Mouse (Mus musculus): ENCODE measurements around the gene Tescl. TPM values are rescaled to one million over a fixed set of nuclear protein-coding genes. Genes with fewer than 3 reads are reported as not detected.
A peak's percentile ranks its signal among the peaks of the same experiment; 100 is the strongest.

The Tescl gene
- polyA plus RNA-seq, 1 experiment from 2014 or later = not detected

DNA sequence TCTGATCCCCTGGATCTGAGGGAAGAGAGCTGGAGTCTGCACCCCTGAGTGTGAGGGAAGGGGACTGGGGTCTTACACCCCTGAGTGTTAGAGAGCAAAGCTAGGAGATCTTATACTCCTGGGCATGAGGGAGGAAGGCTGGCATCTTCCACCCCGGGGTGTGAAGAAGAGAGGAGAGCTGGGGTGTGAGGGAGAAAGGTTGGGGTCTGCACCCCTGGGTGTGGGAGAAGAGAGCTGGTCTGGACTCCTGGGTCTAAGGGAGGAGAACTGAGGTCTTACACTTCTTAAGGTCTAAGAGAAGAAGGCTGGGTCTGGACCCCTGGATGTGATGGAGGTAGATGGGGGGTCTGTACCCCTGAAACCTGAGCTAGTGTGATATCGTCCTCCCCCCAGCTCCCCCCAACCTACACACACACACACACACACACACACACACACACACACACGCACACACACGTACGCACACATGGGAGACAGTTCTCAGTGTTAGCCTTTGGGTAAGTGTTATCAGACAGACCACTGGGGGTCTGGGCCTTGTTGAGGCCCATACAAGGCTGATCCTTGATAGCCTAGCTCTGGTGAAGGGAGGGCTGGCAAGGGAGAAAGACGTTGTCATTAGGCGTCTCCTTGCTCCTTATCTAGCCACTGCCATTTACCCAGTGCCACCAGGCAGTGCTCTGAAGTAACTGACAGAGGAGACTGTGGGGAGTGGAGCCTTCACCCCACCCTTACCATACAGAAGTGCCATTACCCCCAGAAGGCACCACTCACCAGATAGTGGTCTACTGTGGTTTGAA is 37.5 kb upstream of the Tescl start:
- no peak for ATAC-seq (replicated peaks)
- 80% methylated on average over 7 of the region's 7 CpGs for WGBS
- no peak overlapping the region for H3K9ac ChIP-seq (replicated peaks)
- no peaks in the 10 kb centered on the region for H3K9me3 ChIP-seq
- H3K4me3 ChIP-seq = no peak overlapping the region
- peaks cover 10% of the 10 kb centered on the region for H3K4me1 ChIP-seq
- H3K4me2 ChIP-seq (replicated peaks) = no peak overlapping the region
- no peaks in the 10 kb centered on the region for H3K36me3 ChIP-seq
- H3K27ac ChIP-seq (replicated peaks) = no peak overlapping the region
- H3K27me3 ChIP-seq = no peaks in the 10 kb centered on the region

DNA sequence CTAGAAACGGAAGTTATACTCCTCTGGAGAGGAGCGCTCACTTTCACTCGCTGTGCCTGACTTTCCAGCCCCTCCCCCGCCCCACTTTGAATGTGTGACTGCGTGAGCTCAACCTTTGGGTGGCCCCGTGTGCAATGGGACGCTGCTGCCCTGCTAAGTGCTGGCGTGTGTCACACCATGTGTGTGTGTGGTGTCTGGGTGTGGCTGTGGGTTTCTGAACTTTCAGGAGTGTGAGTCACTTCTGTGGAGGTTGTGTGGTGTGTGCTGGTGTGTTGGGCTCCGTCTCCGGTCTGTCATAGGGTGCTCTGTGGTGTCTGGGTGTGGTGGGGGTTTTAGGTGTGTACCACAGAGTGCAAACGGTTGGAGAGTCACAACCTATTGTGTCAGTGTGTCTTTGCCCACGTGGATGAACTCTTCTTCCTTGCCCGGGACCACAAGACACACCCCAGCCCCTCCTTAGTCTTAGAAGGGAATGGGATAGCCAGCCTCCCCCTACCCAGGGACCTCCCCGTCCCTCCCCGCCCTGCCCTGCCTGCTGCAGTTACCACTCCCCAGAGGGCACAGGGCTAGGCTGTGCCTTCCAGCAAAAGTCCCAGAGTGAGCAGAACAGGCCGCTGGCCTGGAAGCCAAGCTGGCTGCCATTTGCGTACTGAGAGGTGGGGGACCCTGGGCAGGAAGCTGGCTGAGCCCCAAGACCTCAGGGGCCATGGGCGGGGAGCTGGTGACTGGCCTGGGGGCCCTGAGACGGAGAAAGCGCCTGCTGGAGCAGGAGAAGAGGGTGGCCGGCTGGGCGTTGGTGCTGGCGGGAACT is 36.2 kb upstream of the Tescl start, which contains the start of gene Kcnn4:
TSS of gene Kcnn4 (plus strand) at position 533 of the 811 bp plus-strand sequence.
- Histone ChIP-seq H3K9ac (replicated peaks) (no peak within 1 kb of the TSS), H3K36me3 (no peaks in the 10 kb centered on the region), H3K4me2 (replicated peaks) (no peak within 1 kb of the TSS), H3K27ac (replicated peaks) (no peak within 1 kb of the TSS), H3K4me3 (no peak within 1 kb of the TSS), H3K27me3 (no peaks in the 10 kb centered on the region), H3K9me3 (no peaks in the 10 kb centered on the region), H3K4me1 (peaks cover 10% of the 10 kb centered on the region)
- WGBS = 46% methylated on average over 23 of the region's 23 CpGs
- ATAC-seq (replicated peaks) = no peak

DNA sequence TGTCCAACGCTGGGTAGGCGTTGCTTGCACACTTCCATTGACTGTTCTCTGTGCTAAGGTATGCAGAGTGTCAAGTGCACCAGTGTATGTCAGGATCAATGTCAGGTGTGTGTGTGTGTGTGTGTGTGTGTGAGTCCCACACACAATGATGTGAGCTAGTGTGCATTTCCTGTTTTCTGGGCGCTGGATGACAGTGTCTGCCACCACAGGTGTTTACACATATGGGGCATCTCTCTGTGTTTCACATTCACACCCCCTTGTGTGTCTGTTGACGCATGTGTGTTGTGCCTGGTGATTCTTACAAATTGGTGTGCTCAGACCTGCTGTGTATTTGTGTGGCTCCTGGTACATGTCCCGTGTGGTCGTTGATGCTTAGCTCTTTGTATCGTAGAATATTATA is 35.2 kb upstream of the Tescl start:
- Histone ChIP-seq H3K4me1 (peaks cover 8% of the 10 kb centered on the region), H3K4me2 (replicated peaks) (no peak overlapping the region), H3K36me3 (no peaks in the 10 kb centered on the region), H3K27me3 (peaks cover 3% of the 10 kb centered on the region; the same call in 1 of the 2 replicates), H3K4me3 (no peak overlapping the region), H3K27ac (replicated peaks) (no peak overlapping the region), H3K9me3 (no peaks in the 10 kb centered on the region), H3K9ac (replicated peaks) (no peak overlapping the region)
- WGBS = 88% methylated on average over 7 of the region's 7 CpGs
- ATAC-seq (replicated peaks) = no peak

DNA sequence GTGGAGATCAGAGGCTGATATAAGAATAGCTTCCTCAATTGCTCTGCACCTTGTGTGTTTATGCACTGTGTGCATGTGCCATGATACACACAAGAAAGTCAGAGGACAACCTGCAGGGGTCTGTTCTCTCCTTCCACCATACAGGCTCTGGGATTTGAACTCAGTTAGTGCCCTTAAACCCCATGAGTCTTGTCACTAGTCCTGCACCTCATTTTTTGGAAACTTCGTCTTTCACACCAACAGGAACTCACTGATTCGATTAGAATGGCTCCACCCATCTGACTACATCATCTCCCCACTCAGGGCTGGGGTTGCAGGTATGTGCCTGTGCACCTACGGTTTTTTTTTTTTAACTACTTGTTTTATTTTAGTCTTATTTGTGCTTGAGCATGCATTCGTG is 34.5 kb upstream of the Tescl start:
- no peak overlapping the region for H3K27ac ChIP-seq (replicated peaks)
- no peak overlapping the region for H3K4me2 ChIP-seq (replicated peaks)
- H3K4me3 ChIP-seq = no peak overlapping the region
- H3K4me1 ChIP-seq = peaks cover 1% of the 10 kb centered on the region
- H3K9ac ChIP-seq (replicated peaks) = no peak overlapping the region
- peaks cover 3% of the 10 kb centered on the region; the same call in 1 of the 2 replicates for H3K27me3 ChIP-seq
- H3K9me3 ChIP-seq = no peaks in the 10 kb centered on the region
- no peak for ATAC-seq (replicated peaks)
- WGBS = 65% methylated on average over 4 of the region's 4 CpGs
- no peaks in the 10 kb centered on the region for H3K36me3 ChIP-seq

DNA sequence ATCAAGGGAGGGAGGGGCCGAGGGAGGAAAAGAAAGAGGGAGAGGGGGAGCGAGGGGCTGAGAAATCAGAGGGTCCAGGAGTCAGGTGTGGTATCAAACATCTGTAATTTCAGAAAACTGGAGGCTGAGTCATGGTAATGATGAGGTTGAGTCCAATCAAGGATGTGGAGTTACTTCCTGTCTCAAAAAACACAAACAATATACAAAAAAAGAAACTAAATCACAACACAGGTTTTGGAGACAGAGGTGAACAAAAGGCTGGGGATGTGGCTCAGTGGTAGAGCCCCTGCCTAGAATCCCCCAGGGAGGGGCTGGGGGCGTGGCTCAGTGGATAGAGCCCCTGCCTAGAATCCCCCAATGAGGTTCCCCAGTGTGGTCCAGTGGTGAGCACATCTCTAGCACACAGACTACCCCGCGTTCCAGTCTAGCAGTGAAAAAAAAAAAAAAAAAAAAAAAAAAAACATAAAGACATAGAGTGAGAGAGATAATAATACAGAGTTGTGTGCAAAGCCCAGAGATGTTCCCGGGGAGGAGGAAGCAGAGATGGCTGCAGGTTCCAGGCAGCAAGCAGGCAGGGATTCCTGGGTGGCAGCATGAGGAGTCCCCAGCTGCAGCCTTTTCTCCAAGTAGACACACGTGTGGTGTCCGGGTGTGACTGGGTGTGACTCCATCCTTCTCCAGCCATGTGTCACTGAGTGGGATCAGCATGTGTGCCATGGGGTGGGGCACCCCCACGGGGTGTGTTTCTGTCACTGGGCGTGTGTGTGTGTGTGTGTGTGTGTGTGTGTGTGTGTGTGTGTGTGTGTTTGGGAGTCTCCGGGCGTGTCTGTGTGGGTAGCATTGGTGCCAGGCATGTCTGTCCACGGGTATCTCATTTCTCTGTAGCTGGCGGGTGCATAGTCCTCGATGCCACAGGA is 33.2 kb upstream of the Tescl start:
- H3K4me3 ChIP-seq = no peak overlapping the region
- H3K27me3 ChIP-seq = peaks cover 3% of the 10 kb centered on the region; the same call in 1 of the 2 replicates
- H3K9me3 ChIP-seq = no peaks in the 10 kb centered on the region
- H3K9ac ChIP-seq (replicated peaks) = no peak overlapping the region
- H3K4me1 ChIP-seq = no peaks in the 10 kb centered on the region
- H3K4me2 ChIP-seq (replicated peaks) = no peak overlapping the region
- H3K27ac ChIP-seq (replicated peaks) = no peak overlapping the region
- H3K36me3 ChIP-seq = no peaks in the 10 kb centered on the region
- no peak for ATAC-seq (replicated peaks)
- 75% methylated on average over 13 of the region's 15 CpGs for WGBS

DNA sequence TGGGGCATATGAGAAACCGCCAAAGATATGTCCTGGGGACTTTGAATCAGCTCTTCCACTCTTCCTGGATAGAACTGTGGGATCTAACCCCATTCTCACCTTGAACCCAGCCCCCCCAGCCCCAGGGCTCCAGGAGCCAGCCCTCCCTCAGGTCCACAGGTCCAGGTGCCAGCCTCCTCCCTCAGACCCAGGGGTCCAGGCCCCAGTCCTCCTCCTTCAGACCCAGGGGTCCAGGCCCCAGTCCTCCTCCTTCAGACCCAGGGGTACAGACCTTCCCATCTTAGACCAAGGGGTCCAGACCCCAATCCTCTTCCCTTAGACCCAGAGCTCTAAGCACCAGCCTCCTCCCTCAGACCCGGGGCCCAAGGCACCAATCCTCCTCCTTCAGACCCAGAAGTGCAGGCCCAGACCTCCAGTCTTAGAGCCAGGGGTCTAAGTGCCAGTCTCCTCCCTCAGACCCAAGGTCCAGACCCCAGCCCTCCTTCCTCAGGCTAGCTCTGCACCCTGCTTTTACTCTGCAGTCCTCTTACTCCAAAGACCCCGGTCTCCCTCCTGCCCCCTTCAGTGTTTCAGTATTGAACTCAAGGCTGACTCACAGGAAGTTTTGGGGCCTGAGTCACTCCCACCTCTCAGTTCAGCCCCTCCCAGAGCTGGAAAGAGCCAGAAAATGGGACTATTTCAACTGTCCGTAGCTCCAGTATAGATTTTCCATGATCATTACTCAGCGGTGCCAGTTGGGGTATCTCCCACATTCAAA is 31.7 kb upstream of the Tescl start:
- H3K9ac ChIP-seq (replicated peaks) = no peak overlapping the region
- H3K27ac ChIP-seq (replicated peaks) = no peak overlapping the region
- H3K4me1 ChIP-seq = no peaks in the 10 kb centered on the region
- no peak overlapping the region for H3K4me2 ChIP-seq (replicated peaks)
- no peaks in the 10 kb centered on the region for H3K36me3 ChIP-seq
- H3K4me3 ChIP-seq = no peak overlapping the region
- 82% methylated on average over 5 of the region's 5 CpGs for WGBS
- peak; percentile 36 for ATAC-seq (replicated peaks)
- no peaks in the 10 kb centered on the region for H3K9me3 ChIP-seq
- peaks cover 3% of the 10 kb centered on the region; the same call in 1 of the 2 replicates for H3K27me3 ChIP-seq

DNA sequence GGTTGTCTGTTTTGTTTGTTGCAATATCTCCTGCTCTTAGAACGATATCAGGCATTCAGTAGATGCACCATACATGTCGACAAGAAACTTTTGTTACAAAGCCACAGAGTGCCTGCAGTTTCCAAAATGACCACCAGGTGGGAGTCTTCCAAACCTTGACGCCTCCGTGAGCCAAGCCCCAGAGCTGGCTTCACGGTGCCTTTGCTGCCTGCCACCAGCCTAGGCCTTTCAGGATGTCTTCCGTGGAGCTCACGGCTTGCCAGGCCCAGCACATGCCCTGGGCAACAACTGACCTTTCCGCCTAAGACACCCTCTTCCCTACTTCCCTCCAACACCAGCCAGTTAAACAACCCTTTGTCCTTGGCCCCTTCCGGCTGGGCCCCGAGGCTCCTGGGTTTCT is 31.1 kb upstream of the Tescl start:
- H3K4me1 ChIP-seq = no peaks in the 10 kb centered on the region
- no peak overlapping the region for H3K4me3 ChIP-seq
- H3K9me3 ChIP-seq = no peaks in the 10 kb centered on the region
- no peak overlapping the region for H3K27ac ChIP-seq (replicated peaks)
- H3K27me3 ChIP-seq = peaks cover 3% of the 10 kb centered on the region; the same call in 1 of the 2 replicates
- H3K4me2 ChIP-seq (replicated peaks) = no peak overlapping the region
- H3K36me3 ChIP-seq = no peaks in the 10 kb centered on the region
- ATAC-seq (replicated peaks) = peak; percentile 76
- WGBS = 21% methylated on average over 10 of the region's 10 CpGs
- H3K9ac ChIP-seq (replicated peaks) = no peak overlapping the region

DNA sequence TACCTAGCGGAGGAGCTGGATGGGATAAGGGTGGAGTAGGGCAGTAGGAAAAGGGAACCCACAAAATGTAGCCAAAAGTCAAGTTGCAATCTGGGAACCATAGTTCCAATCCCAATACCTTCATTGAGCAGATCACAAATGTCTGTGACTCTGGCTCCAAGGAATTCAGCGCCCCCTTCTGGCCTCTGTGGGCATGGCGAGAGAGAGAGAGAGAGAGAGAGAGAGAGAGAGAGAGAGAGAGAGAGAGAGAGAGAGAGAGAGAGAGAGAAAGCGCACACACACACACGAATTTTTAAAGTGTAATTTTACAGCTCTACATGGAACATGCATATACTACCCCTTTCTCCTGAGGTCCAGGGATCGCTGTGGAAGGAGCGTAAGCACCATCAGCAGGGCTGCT is 29.5 kb upstream of the Tescl start:
- Histone ChIP-seq H3K9ac (replicated peaks) (no peak overlapping the region), H3K4me3 (no peak overlapping the region), H3K4me2 (replicated peaks) (no peak overlapping the region), H3K36me3 (no peaks in the 10 kb centered on the region), H3K9me3 (no peaks in the 10 kb centered on the region), H3K27ac (replicated peaks) (no peak overlapping the region), H3K27me3 (peaks cover 3% of the 10 kb centered on the region; the same call in 1 of the 2 replicates), H3K4me1 (no peaks in the 10 kb centered on the region)
- ATAC-seq (replicated peaks) = no peak
- WGBS = 19% methylated on average over 7 of the region's 7 CpGs

DNA sequence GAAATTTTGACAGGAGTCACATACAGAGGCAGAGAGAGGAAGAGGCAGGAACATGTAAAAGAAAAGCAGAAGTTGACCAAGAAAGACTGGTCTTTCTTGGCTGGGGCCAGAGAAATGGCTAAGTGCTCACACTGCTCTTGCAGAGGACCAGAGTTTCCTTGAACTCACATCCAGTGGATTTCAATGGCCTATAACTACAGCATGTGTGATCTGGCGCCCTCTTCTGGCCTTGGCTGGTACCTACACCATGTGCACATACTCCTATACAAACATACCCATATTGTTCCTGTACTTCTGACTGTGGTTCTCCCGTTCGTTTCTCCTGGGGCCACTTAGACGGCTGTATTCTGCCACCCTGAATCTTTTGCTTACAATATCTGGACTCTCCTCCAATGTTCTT is 27.3 kb upstream of the Tescl start:
- no peak for ATAC-seq (replicated peaks)
- no peaks in the 10 kb centered on the region for H3K9me3 ChIP-seq
- H3K4me1 ChIP-seq = no peaks in the 10 kb centered on the region
- H3K36me3 ChIP-seq = no peaks in the 10 kb centered on the region
- no peak overlapping the region for H3K9ac ChIP-seq (replicated peaks)
- H3K27me3 ChIP-seq = peaks cover 3% of the 10 kb centered on the region; the same call in 1 of the 2 replicates
- H3K27ac ChIP-seq (replicated peaks) = no peak overlapping the region
- WGBS = 58% methylated on average over 4 of the region's 4 CpGs
- no peak overlapping the region for H3K4me3 ChIP-seq
- no peak overlapping the region for H3K4me2 ChIP-seq (replicated peaks)

DNA sequence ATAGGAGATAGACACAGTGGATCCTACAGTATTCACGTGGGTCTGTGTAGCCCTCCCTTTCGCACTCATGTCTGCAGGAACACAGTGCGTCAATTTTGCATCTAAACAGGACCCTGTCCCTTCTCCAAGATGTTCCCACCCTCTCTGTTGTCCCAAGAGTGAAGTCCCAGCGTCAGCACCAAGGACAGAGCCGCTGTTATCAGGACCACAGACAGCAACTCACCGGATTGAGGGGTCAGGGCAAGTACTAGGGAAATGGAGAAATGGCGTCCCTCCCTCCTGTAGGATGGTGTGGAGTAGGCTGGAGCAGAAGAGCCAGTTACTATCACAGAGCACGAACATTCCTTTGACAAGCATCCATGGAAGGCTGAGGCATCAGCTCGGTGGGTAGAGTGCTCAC is 25.5 kb upstream of the Tescl start:
- WGBS = 30% methylated on average over 9 of the region's 9 CpGs
- ATAC-seq (replicated peaks) = no peak
- H3K9ac ChIP-seq (replicated peaks) = no peak overlapping the region
- no peak overlapping the region for H3K27ac ChIP-seq (replicated peaks)
- no peaks in the 10 kb centered on the region for H3K4me1 ChIP-seq
- no peak overlapping the region for H3K4me3 ChIP-seq
- no peaks in the 10 kb centered on the region for H3K9me3 ChIP-seq
- H3K36me3 ChIP-seq = no peaks in the 10 kb centered on the region
- no peaks in the 10 kb centered on the region for H3K27me3 ChIP-seq
- H3K4me2 ChIP-seq (replicated peaks) = no peak overlapping the region

DNA sequence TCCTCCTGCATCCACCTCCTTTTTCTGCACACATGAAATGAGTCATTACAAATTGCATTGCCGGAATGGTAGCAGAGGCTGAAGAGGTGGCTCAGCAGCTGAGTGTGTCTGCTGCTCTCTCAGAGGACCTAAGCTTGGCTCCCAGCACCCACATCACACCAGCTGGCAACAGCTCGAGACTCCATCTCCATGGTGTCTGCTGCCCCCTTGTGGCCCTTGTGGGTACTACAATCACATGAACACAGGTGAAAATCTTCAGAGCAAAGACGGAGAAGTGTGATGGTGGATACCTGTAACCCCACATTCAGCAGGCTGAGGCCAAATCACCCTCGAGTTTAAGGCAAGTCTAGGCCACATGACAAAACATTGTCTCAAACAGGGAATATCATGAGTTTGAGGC is 24.2 kb upstream of the Tescl start:
- no peak for ATAC-seq (replicated peaks)
- H3K27ac ChIP-seq (replicated peaks) = no peak overlapping the region
- H3K4me2 ChIP-seq (replicated peaks) = no peak overlapping the region
- no peaks in the 10 kb centered on the region for H3K36me3 ChIP-seq
- H3K27me3 ChIP-seq = no peaks in the 10 kb centered on the region
- H3K9ac ChIP-seq (replicated peaks) = no peak overlapping the region
- no peaks in the 10 kb centered on the region for H3K4me1 ChIP-seq
- H3K9me3 ChIP-seq = no peaks in the 10 kb centered on the region
- 52% methylated on average over 4 of the region's 4 CpGs for WGBS
- no peak overlapping the region for H3K4me3 ChIP-seq
